Mouse (Mus musculus) heart, adult 18-20 months (tissue): ENCODE data around the gene Anks1. TPM values are rescaled to one million over a fixed set of nuclear protein-coding genes. Genes with fewer than 3 reads are reported as not detected.
"Not testable (repeated sequence)": the region's sequence is repeated elsewhere in the genome, so short reads cannot be mapped to it uniquely, and the experiment has no call there.

Experiments used
- DNase-seq, 2 experiments: peaks; one replicate each; pipeline ENCODE4 v3.0.0; 2021 to 2022; ENCODE audit warnings: mixed read lengths in 1 of 2
- total RNA-seq, 2 experiments: library from RNA; stranded (reverse); gene quantifications; 2 replicates each; pipeline ENCODE4 v1.2.3; 2021

Anks1 gene
- total RNA-seq, 2 experiments from 2014 or later = 65.8 to 73.0 TPM

GRCm38 (mm10) chr17:27966056-27966455 lies 57.0 kb downstream of the Anks1 start:
- DNase-seq = no peak

GRCm38 (mm10) chr17:27966508-27967021 lies 57.5 kb downstream of the Anks1 start:
- DNase-seq = no peak

GRCm38 (mm10) chr17:27967529-27967928 lies 58.4 kb downstream of the Anks1 start:
- DNase-seq = no peak

DNA sequence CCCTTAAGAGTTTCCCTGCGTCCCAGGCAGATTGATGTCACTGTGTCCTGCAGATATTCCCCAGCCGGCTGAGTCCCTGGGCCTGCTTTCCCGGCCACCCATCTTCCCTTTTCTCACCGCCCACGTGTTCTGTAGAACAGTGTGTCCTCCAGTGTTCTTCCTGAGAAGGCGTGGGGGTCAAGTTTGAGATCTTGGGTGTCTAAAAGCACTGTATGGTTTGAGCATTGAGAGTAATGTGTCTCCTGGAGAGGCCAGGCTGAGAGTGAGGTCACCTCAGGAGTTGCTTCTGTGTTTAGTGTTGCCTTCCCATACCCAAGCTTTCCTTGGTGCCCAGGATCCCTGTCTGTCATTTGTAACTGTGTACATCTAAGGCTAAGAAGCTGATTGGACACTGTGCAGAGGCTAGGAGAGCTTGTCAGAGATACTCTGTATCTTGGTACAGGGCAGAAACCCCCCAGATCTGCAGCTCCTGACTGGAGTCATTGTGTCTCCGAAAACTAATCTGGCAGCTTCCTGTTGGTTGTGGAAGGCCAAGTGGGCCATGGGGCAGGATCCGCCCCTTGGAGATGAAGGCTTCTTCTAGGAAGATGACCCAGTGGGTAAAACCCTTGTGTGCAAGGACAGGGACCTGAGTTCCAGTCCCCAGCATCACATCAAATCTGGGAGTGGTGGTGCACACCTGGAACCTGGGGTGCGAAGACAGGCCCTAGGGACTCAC lies 59.1 kb downstream of the Anks1 start:
- DNase-seq = peak; percentile 66 to 85

DNA sequence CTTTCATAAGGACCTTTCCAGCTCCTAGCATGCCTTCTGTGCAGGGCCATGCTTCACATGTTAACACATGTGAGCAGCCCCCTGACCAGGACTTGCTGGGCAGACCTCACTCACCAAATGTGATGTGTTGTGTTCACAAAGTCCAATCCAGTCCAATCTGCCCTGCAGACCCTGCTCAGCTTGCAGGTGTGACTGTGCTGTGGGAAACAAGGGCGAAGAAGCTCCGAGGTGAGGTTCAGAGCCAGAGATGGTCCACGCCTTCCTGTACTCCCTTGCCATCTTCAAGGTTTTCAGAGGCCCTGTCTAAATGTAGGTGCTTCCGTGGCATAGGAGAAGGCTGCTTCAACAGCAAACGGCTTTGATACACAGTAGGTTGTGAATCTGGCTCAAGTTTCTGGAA lies 59.8 kb downstream of the Anks1 start:
- no peak for DNase-seq

- peak in 1 of 2 experiments; percentile 72 for DNase-seq
These were observed 60.3 kb downstream of the Anks1 start for GRCm38 (mm10) chr17:27969365-27969764.

- peak in 1 of 2 experiments; percentile 33 for DNase-seq
These were observed 60.8 kb downstream of the Anks1 start for GRCm38 (mm10) chr17:27969896-27970295.

GRCm38 (mm10) chr17:27970305-27970704 lies 61.2 kb downstream of the Anks1 start:
- no peak for DNase-seq

DNA sequence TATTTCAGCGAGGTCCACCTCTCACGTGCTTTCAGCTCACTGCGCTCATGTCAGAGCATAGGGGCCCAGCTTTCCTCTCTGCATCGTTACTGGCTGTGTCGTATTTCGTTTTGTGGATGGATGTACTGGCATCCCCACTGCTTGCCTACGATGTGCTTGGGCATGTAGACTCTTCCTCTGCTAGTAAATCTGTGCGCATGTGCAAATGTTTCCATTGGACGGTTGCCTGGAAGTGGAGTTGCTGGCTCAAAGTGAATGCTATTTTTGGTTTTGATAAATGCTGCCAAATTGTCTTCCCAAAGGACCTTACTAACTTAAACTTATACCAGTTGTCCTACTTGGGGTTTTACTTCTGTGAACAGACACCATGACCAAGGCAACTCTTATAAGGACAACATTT lies 62.4 kb downstream of the Anks1 start:
- peak; percentile 93 for DNase-seq

DNA sequence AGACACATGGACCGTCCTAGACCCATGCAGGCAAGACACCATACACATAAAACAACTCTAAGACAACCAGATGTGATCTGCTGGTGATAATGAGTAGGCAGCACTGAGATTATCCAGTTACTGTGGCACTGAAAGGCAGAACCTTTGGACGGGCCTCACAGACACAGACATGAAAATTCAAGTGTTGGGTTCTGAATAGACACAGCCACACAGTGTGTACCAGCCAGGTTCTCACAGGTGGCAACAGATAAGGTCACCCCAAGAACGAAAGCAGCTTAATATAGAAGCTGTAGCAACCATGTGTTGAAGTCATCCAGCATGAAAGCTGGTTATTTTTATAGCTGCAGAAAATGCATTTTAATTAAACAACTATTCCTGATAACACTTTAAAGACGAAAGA lies 64.2 kb downstream of the Anks1 start:
- peak in 1 of 2 experiments; percentile 65 for DNase-seq

GRCm38 (mm10) chr17:27976266-27976665 lies 67.2 kb downstream of the Anks1 start:
- DNase-seq = no peak

DNA sequence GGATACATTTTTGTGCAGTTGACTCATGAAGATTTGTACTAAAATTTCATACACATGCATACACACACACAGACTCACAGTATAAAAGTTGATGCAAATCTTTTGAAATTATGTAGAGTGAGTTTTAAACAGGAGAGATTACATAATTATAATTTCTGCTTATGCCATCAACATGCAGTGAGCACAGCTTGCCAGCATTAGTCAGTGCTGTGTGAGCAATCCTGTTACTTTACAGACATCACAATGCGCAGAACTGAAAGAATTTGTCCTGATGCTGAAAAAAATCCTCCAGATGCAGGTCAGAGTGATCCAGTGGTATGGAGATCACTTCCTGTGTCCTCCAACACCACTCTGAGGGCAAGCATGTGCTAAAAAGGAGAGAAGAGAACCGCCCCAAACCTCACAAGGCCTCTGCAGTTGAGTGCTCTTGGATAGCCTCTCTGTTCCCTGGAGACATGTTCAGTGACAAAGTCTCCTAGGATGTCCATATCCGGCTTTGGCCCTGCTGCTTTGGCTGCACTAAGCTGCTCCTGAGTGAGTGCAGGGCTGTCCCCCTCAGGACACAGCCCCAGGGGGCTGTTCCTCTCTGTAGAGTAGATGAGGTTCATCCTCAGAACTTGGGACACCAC lies 68.0 kb downstream of the Anks1 start:
- no peak for DNase-seq

GRCm38 (mm10) chr17:27980391-27980955 lies 71.4 kb downstream of the Anks1 start:
- DNase-seq = no peak

DNA sequence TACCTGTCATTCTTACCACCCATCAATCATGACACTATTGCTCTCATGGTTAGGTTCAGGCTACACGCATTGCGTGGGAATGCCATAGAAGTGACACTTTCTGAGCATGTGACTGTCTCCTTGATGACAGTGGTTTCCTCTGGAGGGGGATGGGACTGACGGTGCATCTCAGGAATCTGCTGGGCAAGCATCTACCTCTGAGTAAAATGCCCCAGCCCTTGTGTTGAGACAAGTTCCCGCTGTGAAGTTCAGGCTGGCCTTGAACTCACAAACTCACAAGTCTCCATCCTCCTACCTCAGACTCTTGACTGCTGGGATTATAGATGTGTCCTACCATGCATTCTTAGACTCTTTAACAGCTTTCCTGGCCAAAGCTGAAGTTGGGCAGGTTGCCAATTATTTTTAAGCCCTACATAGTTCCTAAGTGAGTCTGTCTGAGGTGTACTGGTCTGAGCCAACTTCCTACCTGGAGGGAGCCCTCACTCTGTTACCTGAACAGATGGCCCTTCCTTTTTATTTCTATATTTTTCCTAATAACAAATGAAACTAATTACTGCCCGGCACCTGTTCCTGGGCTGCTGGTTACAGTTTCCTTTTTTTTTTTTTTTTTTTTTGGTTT lies 72.5 kb downstream of the Anks1 start:
- no peak for DNase-seq

DNA sequence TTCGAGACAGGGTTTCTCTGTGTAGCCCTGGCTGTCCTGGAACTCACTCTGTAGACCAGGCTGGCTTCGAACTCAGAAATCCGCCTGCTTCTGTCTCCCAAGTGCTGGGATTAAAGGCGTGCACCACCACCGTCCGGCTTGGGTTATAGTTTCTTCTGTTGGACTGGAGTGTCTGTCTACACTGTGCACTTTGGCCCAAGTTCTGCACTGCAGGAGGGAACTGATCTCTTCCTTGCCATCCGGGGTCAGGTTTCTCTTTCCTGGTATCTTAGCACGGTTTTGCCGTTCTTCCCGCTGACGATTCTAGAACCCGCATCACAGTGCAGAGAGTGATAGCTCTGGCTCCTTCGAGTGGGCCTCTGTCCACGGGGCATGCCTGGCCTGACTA lies 73.0 kb downstream of the Anks1 start:
- DNase-seq = not testable (repeated sequence)

- no peak for DNase-seq
These were observed 73.7 kb downstream of the Anks1 start for GRCm38 (mm10) chr17:27982712-27983266.

- DNase-seq = no peak
These were observed 75.3 kb downstream of the Anks1 start for GRCm38 (mm10) chr17:27984421-27984820.

DNA sequence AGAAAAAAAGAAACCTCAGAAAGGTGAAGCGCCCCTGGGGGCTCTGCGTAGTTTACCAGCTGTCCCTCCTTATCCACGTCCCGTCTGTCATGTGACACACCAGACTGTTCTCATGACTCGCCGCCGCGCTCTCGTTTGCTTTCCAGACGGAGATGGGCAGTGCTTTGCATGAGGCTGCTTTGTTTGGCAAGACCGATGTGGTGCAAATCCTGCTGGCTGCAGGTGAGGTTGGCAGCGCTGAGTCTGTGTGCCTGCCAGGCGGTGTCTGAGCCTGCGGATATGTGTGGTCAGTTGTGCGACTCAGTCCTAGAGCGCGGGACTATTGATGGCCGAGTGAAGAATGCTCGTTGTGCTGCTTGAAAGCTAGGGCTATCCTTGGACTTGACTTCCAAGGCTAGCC lies 77.0 kb downstream of the Anks1 start:
- no peak for DNase-seq

GRCm38 (mm10) chr17:27989807-27990542 lies 80.9 kb downstream of the Anks1 start:
- peak; percentile 80 to 88 for DNase-seq

GRCm38 (mm10) chr17:27994001-27994944 lies 85.2 kb downstream of the Anks1 start:
- no peak for DNase-seq

DNA sequence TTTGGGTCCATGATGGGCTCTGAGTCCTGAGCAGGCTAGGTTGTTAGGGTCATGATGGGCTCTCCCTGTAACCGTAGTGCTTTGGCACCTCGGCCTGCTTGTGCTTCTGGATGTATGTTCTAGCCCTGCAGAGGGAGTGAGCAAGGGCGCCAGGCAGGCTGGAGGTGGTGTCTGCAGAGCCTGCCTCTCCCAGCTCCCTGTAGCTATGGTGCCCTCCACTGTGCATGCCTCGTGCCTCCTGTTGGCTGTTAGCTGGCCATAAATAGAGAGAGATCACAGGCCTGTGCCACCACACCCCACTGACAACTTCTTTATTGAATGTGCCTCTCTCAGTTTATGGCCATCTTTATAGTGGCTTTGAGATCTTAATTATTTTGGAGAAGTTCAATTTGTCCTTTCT lies 87.2 kb downstream of the Anks1 start:
- no peak for DNase-seq
